Mouse (Mus musculus): ENCODE results near the gene Rprml. TPM values are rescaled to one million over a fixed set of nuclear protein-coding genes. Genes with fewer than 3 reads are reported as not detected.

Rprml gene
- polyA plus RNA-seq, 1 experiment from 2014 or later: not detected

GRCm38 (mm10) chr11:103696851-103697564 is 47.6 kb downstream of the Rprml start:
- Histone ChIP-seq H3K4me1 (replicated peaks; ENCODE audit: control insufficient read depth, insufficient read depth, low read length) (0 out of 2 replicates have a peak, but pooled peaks cover 2% of the 10 kb centered on the region), H3K4me2 (replicated peaks; ENCODE audit: low read depth, low read length) (peak overlapping the region; percentile 58), H3K27ac (ENCODE audit: low read depth, low read length) (peak overlapping the region; percentile 95), H3K36me3 (ENCODE audit: control insufficient read depth, insufficient read depth, low read length) (no peaks in the 10 kb centered on the region), H3K9ac (ENCODE audit: low read depth, low read length) (peak overlapping the region; percentile 90), H3K4me3 (ENCODE audit: low read depth, low read length) (peak overlapping the region; percentile 92), H3K27me3 (ENCODE audit: control insufficient read depth, insufficient read depth, low read length) (no peaks in the 10 kb centered on the region), H3K9me3 (ENCODE audit: control insufficient read depth, low read length) (no peaks in the 10 kb centered on the region)
- peak; percentile 82 for ATAC-seq (ENCODE audit: low FRiP score)
- 4% methylated on average over 18 of the region's 18 CpGs for WGBS
- DNase-seq (ENCODE audit: low spot score): no peak

DNA sequence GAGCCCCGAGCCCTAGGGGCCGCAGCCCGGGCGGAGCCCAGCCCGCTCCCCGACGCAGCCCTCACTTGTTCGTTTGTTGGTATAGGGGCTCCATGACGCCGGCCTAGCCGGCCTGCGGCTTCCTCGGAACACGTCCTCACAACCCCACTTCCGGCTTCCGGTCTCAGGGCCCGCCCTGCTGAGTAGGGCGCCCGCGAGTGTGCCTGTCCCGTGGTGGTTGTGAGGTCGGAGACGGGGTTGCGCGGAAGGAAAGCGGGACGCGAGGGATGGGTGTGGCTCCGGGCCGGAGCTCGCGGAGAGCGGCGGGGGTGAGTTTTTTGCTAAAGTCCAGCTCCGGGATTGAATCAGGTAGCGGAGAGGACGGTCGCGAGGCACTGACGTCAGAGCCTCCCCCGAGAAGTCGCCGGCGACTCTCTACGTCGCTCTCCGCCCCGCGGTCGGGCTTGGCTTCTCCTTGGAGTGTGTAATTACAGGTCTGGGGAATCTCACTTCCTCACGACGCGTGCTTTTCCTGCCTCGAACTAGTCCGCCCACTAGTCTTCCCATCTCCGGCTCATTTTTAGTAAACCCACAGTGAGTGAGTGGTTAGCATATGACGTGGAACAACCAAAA is 48.3 kb downstream of the Rprml start, which contains the start of gene Gosr2:
Gene Gosr2, minus strand, starts transcription at position 334 of the 612 bp plus-strand sequence.
- Histone ChIP-seq H3K9ac (ENCODE audit: low read depth, low read length) (peak within 1 kb of the TSS; percentile 90), H3K4me2 (replicated peaks; ENCODE audit: low read depth, low read length) (peak within 1 kb of the TSS; percentile 58), H3K27ac (ENCODE audit: low read depth, low read length) (peak within 1 kb of the TSS; percentile 95), H3K4me3 (ENCODE audit: low read depth, low read length) (peak within 1 kb of the TSS; percentile 92), H3K4me1 (replicated peaks; ENCODE audit: control insufficient read depth, insufficient read depth, low read length) (0 out of 2 replicates have a peak, but pooled peaks cover 2% of the 10 kb centered on the region), H3K27me3 (ENCODE audit: control insufficient read depth, insufficient read depth, low read length) (no peaks in the 10 kb centered on the region), H3K36me3 (ENCODE audit: control insufficient read depth, insufficient read depth, low read length) (no peaks in the 10 kb centered on the region), H3K9me3 (ENCODE audit: control insufficient read depth, low read length) (no peaks in the 10 kb centered on the region)
- ATAC-seq (ENCODE audit: low FRiP score) (peak; percentile 96), DNase-seq (ENCODE audit: low spot score) (peak; percentile 93)
- 0% methylated on average over 57 of the region's 57 CpGs for WGBS

- Histone ChIP-seq H3K4me2 (replicated peaks; ENCODE audit: low read depth, low read length) (peak overlapping the region; percentile 58), H3K4me3 (ENCODE audit: low read depth, low read length) (peak overlapping the region; percentile 92), H3K27ac (ENCODE audit: low read depth, low read length) (peak overlapping the region; percentile 95; the same call in 1 of the 2 replicates), H3K4me1 (replicated peaks; ENCODE audit: control insufficient read depth, insufficient read depth, low read length) (0 out of 2 replicates have a peak, but pooled peaks cover 2% of the 10 kb centered on the region), H3K27me3 (ENCODE audit: control insufficient read depth, insufficient read depth, low read length) (no peaks in the 10 kb centered on the region), H3K9me3 (ENCODE audit: control insufficient read depth, low read length) (no peaks in the 10 kb centered on the region), H3K9ac (ENCODE audit: low read depth, low read length) (peak overlapping the region; percentile 90), H3K36me3 (ENCODE audit: control insufficient read depth, insufficient read depth, low read length) (no peaks in the 10 kb centered on the region)
- DNase-seq (ENCODE audit: low spot score): no peak
- WGBS: 79% methylated on average over 2 of the region's 2 CpGs
- no peak for ATAC-seq (ENCODE audit: low FRiP score)
Observed at GRCm38 (mm10) chr11:103698226-103698625, 48.9 kb downstream of the Rprml start.

Other genes with a start within 250 kb of the Rprml start
- gene Plekhm1, start 236.9 kb upstream of the Rprml start, polyA plus RNA-seq (2014; fragmentation: Nextera tagmentation; extraction: Ambion mirVana): 7.2 and 7.3 TPM in 2 replicates
- not detected in 2 replicates for gene Lrrc37a, start 145.0 kb upstream of the Rprml start, polyA plus RNA-seq (2014; fragmentation: Nextera tagmentation; extraction: Ambion mirVana)
- gene Gm884, start 28.4 kb upstream of the Rprml start, polyA plus RNA-seq (2014; fragmentation: Nextera tagmentation; extraction: Ambion mirVana): not detected in 2 replicates
- not detected in 2 replicates for gene Lyzl6, start 10.7 kb upstream of the Rprml start, polyA plus RNA-seq (2014; fragmentation: Nextera tagmentation; extraction: Ambion mirVana)
- 75.2 and 91.3 TPM in 2 replicates for gene Gosr2, start 48.3 kb downstream of the Rprml start, polyA plus RNA-seq (2014; fragmentation: Nextera tagmentation; extraction: Ambion mirVana)
- gene Wnt9b, start 100.3 kb downstream of the Rprml start, polyA plus RNA-seq (2014; fragmentation: Nextera tagmentation; extraction: Ambion mirVana): 0.36 and 0.39 TPM in 2 replicates
- 9.8 and 10.8 TPM in 2 replicates for gene Wnt3, start 124.6 kb downstream of the Rprml start, polyA plus RNA-seq (2014; fragmentation: Nextera tagmentation; extraction: Ambion mirVana)

Data from hindbrain, embryonic 11.5 days (tissue).